Mouse (Mus musculus) lung, postnatal 0 days (tissue): ENCODE measurements around the gene Tubb3.

ENCODE experiments used
- CTCF ChIP-seq: IDR thresholded peaks from 2 replicates; pipeline ENCODE4 v1.5.1; 2016; ENCODE audit warnings: antibody characterized with exemption, mild to moderate bottlenecking
- EP300 ChIP-seq: IDR thresholded peaks from 2 replicates; pipeline ENCODE4 v1.6.1; 2016; ENCODE audit warnings: antibody characterized with exemption, mild to moderate bottlenecking, control low read depth

DNA sequence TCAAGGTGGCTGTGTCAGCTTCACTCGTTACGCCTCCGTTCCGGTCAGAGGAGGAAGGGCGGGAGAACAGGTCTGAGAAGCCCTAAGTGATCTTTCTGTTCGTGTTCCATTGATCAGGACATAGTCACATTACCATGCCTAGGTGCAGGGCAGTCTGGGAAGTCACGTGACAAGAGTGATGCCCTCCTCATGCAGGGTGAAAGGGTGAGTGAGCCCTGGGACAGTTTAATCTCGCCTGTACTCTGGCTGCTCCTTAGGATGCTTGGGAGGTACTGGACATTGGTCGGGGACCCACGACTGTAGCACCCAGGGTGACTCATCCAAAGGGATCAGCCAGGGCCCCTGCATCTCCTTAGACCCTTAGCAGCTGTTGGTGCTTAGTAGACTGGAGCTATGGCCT lies 34.8 kb downstream of the Tubb3 start:
- TF ChIP-seq CTCF (no peak), EP300 (no peak)
